Mouse (Mus musculus) layer of hippocampus, adult 8-10 months (tissue): ENCODE data around the gene Neo1. TPM values are rescaled to one million over a fixed set of nuclear protein-coding genes. Genes with fewer than 3 reads are reported as not detected.

ENCODE experiments used
- DNase-seq, 2 experiments: peaks; one replicate each; pipeline ENCODE4 v3.0.0; 2022; ENCODE audit warnings: low spot score in 2 of 2
- total RNA-seq, 4 experiments: library from RNA; stranded (reverse); gene quantifications; 2 replicates each; pipeline ENCODE4 v1.2.4; 2022

The Neo1 gene
- total RNA-seq, 4 experiments from 2014 or later = 70.6 to 83.3 (median 79.0) TPM

GRCm38 (mm10) chr9:58871141-58871540 is 165.1 kb downstream of the Neo1 start:
- no peak for DNase-seq

GRCm38 (mm10) chr9:58863826-58864225 is 172.4 kb downstream of the Neo1 start:
- no peak for DNase-seq

GRCm38 (mm10) chr9:58859080-58859635 is 177.1 kb downstream of the Neo1 start:
- DNase-seq = no peak

GRCm38 (mm10) chr9:58854931-58855330 is 181.3 kb downstream of the Neo1 start:
- DNase-seq = no peak

- no peak for DNase-seq
Observed at GRCm38 (mm10) chr9:58849576-58850315, 186.5 kb downstream of the Neo1 start.

GRCm38 (mm10) chr9:58847676-58848075 is 188.6 kb downstream of the Neo1 start:
- no peak for DNase-seq

- DNase-seq = no peak
Observed at GRCm38 (mm10) chr9:58847008-58847407, 189.2 kb downstream of the Neo1 start.

GRCm38 (mm10) chr9:58844597-58844996 is 191.6 kb downstream of the Neo1 start:
- no peak for DNase-seq

GRCm38 (mm10) chr9:58841655-58842054 is 194.6 kb downstream of the Neo1 start:
- no peak for DNase-seq

GRCm38 (mm10) chr9:58838504-58838903 is 197.7 kb downstream of the Neo1 start:
- DNase-seq = no peak

GRCm38 (mm10) chr9:58837174-58837573 is 199.1 kb downstream of the Neo1 start:
- DNase-seq = no peak

GRCm38 (mm10) chr9:58832939-58833338 is 203.3 kb downstream of the Neo1 start:
- DNase-seq = no peak

- no peak for DNase-seq
Observed at GRCm38 (mm10) chr9:58829627-58830026, 206.6 kb downstream of the Neo1 start.

Other genes starting within 250 kb of the Neo1 start
- gene Hcn4, start 213.0 kb downstream of the Neo1 start, total RNA-seq = 1 to 10 TPM; 1.6 to 2.3 (median 1.7) TPM